Mouse (Mus musculus) urinary bladder, adult 18-20 months (tissue): ENCODE measurements around the gene Cacng1.

Experiments
- DNase-seq, 2 experiments: peaks; one replicate each; pipeline ENCODE4 v3.0.0; 2022; ENCODE audit warnings: low spot score in 2 of 2, mixed read lengths in 2 of 2

The Cacng1 gene

GRCm38 (mm10) chr11:107716332-107716938 is at the start of gene Cacng1:
Gene Cacng1 (minus strand): TSS chr11:107716522.
- no peak for DNase-seq

GRCm38 (mm10) chr11:107762688-107763460 is 46.6 kb upstream of the Cacng1 start:
- DNase-seq: no peak

GRCm38 (mm10) chr11:107761790-107762500 is 45.6 kb upstream of the Cacng1 start:
- DNase-seq: no peak

GRCm38 (mm10) chr11:107760001-107760400 is 43.7 kb upstream of the Cacng1 start:
- no peak for DNase-seq

- DNase-seq: no peak
These were observed 43.2 kb upstream of the Cacng1 start for GRCm38 (mm10) chr11:107759516-107759915.

GRCm38 (mm10) chr11:107749114-107749513 is 32.8 kb upstream of the Cacng1 start:
- no peak for DNase-seq

GRCm38 (mm10) chr11:107748243-107749035 is 32.1 kb upstream of the Cacng1 start:
- no peak for DNase-seq

GRCm38 (mm10) chr11:107743100-107743499 is 26.8 kb upstream of the Cacng1 start:
- no peak for DNase-seq

GRCm38 (mm10) chr11:107738418-107739099 is 22.2 kb upstream of the Cacng1 start:
- no peak for DNase-seq

GRCm38 (mm10) chr11:107737886-107738285 is 21.6 kb upstream of the Cacng1 start:
- no peak for DNase-seq

GRCm38 (mm10) chr11:107734133-107734532 is 17.8 kb upstream of the Cacng1 start:
- no peak for DNase-seq

GRCm38 (mm10) chr11:107731498-107731897 is 15.2 kb upstream of the Cacng1 start:
- DNase-seq: no peak

- no peak for DNase-seq
These were observed 14.6 kb upstream of the Cacng1 start for GRCm38 (mm10) chr11:107730940-107731339.

- DNase-seq: no peak
These were observed 12.8 kb upstream of the Cacng1 start for GRCm38 (mm10) chr11:107729141-107729540.

- no peak for DNase-seq
These were observed 11.9 kb upstream of the Cacng1 start for GRCm38 (mm10) chr11:107728073-107728863.

- DNase-seq: no peak
These were observed 8.3 kb upstream of the Cacng1 start for GRCm38 (mm10) chr11:107724603-107725002.

GRCm38 (mm10) chr11:107721057-107721456 is 4.7 kb upstream of the Cacng1 start:
- no peak for DNase-seq

GRCm38 (mm10) chr11:107720264-107721021 is 4.1 kb upstream of the Cacng1 start:
- DNase-seq: no peak

- no peak for DNase-seq
These were observed 2.0 kb downstream of the Cacng1 start for GRCm38 (mm10) chr11:107714368-107714767.

GRCm38 (mm10) chr11:107710379-107710778 is 5.9 kb downstream of the Cacng1 start:
- DNase-seq: no peak
